Mouse (Mus musculus) cerebellum, postnatal 10 days (tissue): ENCODE results near the gene Selenbp2.
"Not testable (repeated sequence)": the region's sequence is repeated elsewhere in the genome, so short reads cannot be mapped to it uniquely, and the experiment has no call there.

Experiments used
- DNase-seq, 2 experiments: peaks; one replicate each; pipeline ENCODE4 v3.0.0; 2021; ENCODE audit warnings: mixed read lengths in 2 of 2

Selenbp2 gene

DNA sequence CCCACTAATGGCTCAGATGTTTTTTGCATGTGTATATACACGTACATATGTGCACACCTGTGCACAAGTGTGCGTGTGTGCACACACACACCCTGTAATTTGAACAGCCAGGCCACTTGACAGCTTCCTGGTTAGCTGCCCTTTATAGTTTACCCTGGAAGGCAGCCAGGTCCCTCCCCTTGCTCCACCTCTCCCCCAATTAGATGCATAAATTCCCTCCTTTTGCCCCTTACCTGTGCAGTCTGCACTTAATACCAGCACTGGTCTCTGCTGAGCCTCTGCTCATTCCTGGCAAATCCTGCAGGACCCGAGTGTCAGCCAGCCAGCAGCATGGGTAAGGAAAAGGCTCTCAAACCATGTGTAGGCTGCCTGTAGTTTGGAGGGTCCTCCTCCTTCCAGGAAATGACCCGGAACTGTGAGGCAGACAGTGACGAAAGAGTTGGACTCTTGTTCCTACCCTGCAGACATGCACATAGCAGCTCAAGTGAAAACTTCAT is at the start of gene Selenbp2:
Selenbp2 (plus strand) TSS at position 228 of the 497 bp plus-strand sequence.
- DNase-seq: no peak

DNA sequence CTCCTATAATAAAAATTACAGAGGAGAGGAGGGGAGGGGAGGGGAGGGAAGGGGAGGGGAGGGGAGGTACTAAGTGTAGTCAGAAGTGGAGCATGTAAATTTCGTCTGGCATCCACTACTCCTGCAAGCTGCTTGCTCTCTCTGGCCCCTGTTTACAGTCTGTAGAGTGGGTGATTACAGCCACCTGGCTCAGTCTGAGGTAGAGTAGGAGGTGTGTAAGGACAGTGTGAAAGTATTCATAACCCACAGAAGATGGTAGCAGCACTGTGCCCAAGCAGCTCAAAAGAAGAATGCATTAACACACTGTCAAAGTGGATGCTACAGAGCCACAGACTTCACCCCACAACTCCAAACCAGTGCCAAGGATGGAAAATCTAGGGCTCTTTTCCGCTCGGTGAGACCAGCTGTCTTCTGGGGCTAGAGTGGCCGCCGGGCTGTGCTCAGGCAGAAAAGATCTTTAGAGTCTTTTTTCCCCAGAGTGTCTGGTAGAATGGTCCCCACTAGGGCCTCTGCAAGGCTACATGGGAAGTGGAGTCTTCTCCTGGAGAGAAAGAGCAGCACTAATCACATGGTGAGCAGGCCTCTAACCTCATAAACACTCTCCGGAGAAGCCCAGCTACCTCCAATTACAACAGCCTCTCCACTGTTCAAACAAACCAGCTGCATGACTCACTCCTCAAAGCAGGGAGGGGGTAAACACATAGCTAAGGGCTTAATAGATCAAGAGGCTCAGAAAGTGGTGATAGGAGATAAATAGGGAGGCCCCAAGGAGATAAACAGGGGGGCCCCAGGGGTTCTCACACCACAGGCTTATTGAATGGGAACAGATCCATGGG is 44.4 kb upstream of the Selenbp2 start:
- peak; percentile 13 to 18 for DNase-seq

DNA sequence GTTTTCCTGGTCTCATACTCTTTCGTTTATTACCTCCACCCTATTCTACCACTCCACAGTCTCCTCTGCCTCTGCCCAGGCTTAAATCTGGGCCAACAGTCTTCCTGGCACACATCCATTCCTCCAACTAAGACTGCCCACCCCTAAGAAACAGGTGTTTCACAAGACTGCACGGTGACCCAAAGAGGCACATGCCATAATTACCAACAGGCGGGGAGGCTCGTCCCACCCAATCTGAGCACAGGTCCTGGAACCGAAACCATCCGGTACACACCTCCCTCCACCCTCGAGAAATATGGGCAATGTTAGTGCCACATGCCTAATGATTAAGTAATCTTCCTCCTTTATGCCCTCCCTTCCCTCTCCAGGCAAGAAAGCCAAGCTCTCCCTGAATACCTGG is 42.9 kb upstream of the Selenbp2 start:
- DNase-seq: peak; percentile 20 to 21

DNA sequence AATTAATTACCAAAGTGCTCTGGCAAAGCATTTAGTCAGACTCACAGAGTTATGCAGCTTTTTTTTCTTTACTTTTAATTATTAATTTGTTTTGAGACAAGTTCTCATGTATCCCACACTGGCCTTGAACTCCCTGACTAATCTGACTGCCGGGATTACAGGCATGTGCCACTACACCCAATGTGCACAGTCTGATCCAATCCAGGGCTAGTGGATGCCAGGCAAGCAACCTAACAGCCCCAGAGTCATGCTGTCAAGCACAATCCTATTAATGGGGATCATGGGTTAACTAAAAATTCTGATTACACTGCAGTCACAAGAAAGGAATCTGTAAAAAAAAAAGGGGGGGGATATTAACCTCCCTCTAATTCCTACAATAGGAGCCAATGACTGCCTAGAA is 39.4 kb upstream of the Selenbp2 start:
- DNase-seq: not testable (repeated sequence)

DNA sequence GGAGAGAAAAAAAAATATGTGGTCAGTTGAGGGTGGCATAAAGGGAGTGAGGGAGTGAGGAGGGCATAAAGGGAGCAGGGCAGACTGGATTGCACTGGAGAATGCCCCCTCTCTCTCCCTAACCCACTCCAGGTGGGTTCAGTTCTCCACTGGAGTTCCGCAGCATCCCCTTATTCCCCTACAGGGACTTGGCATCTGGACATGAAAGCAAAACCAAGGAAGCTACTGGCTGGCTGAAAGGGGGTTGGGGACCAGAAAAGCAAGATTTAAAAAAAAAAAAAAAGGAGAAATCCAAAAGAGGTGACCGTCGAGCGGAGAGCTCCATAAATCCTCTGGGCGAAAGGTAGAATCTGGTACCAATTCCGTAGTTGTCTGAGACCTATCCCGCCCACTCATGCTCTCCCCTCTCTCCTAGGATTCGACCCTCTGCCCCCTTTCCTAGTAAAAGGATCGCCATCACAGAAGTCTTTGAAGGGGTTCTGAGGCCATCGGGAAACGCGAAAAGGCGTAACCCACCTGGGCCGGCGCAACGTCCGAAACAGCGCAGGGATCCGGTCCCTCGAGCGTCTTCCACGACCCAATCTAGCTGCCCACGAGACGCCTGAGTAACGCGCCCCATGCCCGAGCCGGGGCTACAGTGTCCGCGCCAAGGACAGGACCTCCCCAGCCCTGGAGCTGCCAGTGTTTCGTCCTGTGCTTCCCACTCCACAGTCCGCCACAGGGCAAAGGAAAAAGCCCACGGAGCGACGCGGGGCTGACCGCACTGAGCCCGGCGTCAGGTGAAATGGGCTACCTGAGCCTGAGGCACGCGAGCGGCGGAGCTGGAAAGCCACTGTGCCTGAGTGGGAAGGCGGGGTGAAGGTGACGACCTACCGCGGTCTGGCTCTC is 35.3 kb upstream of the Selenbp2 start:
- DNase-seq: peak; percentile 14 to 21

DNA sequence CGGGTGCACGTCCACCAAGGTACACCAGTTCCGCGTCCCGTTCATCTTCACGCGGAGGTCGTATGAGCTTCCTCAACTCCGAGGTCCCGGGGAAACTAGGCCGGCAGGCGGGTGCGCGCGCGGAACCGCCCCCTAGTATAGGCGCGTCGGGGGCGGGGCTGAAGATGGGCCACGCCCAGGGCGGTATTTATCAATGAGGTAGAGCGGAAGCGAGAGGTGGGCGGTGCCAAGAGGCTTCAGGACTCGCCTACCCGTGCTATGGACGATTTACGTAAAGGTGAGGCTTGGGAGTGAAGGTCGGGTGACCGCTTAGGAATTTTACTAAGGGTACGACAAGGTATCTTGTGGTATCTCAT is 34.6 kb upstream of the Selenbp2 start, which contains the start of gene Tuft1:
Tuft1 (minus strand) TSS at position 133 of the 356 bp plus-strand sequence.
- DNase-seq: peak; percentile 76 to 81

DNA sequence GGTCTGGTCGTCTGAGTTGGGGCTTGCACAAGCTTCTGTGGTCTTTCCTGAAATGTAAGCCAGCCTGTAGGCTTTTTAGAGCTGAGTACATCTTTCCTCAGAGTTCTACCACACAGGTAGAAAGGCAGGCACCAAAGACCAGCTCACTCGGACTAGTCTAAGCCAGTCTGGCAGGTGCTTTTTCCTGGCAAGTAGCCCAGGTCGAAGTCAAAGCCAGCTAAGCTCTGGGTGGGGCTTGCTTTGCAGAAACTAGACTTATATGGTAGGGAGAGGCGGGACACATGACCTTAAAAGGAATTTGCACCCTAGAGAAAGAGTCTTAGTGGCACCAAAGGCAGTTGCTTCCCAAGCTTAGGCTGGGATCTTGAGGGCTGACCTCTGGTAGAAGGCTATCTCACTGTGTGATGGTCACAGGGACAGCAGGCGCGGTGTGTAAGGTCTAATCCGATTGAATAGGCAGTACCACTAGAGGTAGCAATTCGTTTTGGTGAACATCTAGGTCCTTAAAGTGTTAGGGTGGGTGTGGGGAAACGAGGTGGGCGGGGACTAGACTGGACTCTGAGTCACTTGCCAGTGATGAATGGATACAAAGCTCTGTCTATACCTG is 34.1 kb upstream of the Selenbp2 start:
- peak; percentile 11 to 32 for DNase-seq

DNA sequence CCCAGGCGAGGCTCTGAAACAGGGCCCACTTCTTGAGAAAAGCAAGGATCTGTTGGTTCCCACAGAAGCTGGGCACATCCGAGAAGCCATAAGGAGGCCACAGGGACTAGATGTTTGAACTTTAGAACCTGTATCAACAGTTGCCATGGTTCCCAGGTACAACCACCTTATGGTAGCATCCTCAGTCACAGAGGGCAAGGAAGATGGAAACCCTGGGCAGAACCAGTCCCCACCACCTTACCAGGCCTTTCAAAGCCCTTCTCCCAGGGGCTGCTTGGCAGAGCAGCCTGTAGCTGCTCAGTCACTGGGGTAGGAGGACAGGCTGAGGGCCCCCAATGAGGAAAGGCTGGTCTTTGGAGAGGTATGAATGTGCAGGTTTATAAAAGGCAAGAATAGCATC is 32.5 kb upstream of the Selenbp2 start:
- not testable (repeated sequence) for DNase-seq

DNA sequence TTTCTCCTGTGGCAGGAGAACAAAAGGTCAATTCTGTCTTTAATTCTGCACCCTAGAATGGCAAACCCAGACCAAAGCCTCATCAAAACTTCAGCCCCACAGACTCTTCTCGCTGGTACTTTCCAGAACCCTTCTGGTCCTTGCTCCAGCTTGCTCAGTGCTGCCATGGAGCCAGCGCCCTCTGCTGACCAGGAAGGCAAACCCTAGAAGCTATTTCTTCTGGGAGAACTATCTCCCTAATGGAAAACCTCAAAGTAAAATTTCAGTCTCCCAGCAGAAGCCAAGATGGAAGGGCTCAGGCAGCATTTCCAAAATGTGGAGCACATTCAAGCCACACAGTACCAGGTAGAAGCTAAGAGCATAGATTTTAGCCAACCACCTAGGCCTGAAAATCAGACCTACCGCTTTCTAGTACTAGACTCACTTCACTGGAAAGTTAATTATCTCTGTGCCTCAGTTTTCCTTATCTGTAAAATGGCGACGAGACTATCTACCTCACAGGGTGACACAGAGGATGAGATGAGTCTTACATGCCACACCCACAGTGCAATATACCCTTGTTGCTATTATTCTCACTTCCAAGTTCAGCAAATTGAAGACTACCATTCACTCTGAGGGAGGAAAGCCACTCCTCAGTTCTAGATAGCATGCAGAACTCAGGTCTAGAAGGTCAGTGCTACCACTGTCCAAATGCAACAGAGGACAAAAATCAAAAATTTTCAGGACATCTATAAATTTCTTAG is 28.1 kb upstream of the Selenbp2 start:
- DNase-seq: not testable (repeated sequence)

DNA sequence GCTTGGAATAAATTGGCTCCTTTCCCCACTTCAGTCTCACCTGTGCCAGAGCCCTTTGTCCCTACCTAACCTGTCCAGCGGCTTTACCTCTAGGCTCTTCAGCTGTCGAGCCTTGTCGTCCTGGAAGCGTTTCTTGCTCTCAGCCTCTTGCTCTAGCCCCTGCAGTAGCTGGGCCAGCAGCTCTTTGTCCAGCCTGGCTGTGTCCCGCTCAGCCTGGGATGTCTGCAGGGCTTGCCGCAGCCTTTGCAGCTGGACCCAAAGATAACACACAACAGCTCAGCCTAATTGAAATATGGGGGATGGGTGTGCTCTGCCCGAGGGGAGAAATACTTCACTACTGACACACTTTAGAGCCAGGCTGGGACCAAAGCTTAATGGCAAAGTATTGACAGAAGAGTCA is 27.5 kb upstream of the Selenbp2 start:
- not testable (repeated sequence) for DNase-seq

DNA sequence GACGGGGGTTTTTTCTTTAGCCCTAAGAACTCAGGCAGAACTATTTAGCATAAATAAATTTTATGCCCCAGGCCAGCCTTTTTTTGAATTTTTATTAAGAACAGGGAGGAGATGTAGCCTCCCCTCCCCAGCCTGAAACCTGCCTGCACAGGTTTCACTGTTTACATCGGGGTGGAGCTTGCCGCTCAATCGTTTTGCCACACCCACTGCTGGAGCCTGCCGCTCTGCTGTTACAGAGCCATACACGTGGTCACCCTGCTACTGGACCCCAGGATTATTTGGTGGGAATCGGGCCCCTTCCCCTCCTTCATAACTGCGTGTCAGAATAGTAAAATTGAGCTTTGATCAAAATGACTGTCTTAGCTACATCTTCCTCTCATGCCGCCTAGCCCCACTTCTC is 18.3 kb upstream of the Selenbp2 start:
- not testable (repeated sequence) for DNase-seq

DNA sequence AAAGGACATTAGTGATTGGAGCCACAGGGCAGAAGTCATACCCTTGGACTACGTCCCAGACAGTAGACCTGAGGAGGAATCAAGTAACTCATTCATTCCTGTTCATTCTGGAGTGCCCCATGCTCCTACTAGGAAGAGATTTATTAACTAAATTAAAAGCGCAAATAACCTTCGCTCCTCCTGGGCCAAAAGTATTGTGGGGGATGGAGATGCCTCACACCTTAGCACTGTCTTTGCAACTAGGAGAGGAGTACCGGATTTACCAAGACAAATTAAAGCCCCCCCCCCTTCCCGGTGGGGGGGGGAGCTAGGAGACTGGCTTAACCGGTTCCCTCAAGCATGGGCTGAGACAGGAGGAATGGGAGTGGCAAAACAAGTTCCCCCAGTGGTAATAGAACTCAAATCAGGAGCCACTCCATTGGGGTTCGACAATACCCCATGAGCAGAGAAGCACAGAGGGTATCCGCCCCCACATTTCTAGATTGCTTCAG is 14.0 kb upstream of the Selenbp2 start:
- no peak for DNase-seq

DNA sequence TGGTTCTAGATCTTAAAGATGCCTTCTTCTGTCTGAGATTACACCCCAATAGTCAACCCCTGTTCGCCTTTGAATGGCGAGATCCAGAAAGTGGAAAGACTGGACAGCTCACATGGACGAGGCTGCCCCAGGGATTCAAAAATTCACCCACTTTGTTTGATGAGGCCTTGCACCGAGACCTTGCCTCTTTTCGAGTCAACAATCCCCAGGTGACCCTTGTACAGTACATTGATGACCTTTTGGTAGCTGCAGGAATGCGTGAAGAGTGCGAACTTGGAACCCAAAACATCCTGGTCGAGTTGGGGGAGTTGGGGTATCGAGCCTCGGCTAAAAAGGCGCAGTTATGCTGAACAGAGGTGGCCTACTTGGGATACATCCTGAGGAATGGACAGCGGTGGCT is 13.3 kb upstream of the Selenbp2 start:
- not testable (repeated sequence) for DNase-seq

DNA sequence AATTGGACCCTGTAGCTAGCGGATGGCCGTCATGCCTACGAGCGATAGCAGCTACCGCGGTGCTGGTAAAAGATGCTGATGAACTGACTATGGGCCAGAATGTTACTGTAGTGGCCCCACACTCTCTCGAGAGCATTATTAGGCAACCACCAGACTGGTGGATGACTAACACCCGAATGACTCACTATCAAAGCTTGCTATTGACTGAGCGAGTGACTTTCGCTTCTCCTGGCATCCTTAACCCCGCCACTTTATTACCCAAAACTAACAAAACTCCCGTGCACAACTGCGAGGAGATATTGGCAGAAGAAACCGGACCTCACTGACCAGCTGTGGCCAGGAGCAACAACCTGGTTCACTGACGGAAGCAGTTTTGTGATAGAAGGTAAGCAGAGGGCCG is 12.6 kb upstream of the Selenbp2 start:
- DNase-seq: no peak

DNA sequence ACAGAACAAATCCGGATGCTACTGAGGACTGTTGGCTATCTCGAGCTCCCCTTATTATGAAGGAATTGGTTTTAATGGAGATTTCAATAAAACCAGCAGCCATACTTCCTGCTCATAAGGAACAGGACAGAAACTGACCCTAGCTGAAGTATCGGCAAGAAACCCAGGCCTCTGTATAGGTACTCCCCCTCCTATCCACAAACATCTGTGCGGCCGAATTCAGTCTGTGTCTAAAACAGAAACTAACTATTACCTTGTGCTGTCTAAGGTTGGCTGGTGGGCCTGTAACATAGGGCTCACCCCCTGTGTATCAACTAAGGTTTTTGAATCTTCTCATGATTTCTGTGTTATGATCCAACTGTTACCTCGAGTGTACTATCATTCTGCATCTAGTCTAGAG is 9.7 kb upstream of the Selenbp2 start:
- no peak for DNase-seq

DNA sequence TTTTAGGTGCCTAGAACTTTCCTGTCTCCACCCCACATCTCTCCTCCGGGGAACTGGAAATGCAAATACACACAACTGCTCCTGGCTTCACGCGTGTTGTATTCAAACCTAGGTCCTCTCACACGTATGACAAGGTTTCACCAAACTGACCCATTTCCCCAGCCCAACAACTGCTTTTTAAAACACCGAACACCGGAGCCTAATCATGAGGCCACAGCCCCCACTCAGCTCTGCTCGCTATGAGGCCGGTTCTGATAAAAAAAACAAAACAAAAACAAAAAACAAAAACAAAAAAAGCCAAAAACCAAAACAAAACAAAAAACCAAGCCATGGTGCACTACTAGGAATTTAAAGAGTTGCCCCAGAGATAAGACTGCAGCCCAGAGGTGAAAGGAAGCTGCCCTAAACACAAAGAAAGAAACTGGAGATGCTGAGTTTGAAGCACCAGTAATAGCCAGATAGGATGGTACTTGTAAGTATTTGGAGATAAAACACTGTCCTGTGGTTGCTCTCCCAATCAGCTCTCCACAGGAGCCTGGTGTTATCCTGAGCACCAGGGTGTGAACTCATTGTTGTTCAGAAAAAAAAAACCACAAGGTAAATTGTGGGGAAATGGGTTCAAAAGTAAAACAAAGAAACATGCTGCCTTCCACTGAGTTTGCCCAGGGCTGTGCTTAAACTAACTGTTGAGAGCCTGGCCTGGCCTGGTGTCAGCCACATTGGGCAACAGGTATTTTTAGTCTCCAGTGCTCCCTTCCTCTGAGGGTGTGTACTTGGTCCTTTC is 7.2 kb upstream of the Selenbp2 start:
- not testable (repeated sequence) for DNase-seq

DNA sequence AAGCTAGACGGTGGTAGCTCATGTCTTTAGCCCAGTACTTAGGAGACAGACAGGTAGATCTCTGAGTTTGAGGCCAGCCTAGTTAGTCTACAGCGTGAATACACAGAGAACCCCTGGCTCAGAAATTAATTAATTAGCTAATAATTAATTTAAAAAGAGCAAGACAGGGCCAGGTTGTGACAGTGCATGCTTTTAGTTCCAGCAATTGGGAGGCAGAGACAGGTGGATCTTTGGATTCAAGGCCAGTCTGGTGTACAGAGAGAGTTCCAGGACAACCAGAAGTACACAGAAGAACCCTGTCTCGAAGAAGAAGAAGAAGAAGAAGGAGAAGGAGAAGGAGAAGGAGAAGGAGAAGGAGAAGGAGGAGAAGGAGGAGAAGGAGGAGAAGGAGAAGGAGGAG is 4.7 kb upstream of the Selenbp2 start:
- not testable (repeated sequence) for DNase-seq

DNA sequence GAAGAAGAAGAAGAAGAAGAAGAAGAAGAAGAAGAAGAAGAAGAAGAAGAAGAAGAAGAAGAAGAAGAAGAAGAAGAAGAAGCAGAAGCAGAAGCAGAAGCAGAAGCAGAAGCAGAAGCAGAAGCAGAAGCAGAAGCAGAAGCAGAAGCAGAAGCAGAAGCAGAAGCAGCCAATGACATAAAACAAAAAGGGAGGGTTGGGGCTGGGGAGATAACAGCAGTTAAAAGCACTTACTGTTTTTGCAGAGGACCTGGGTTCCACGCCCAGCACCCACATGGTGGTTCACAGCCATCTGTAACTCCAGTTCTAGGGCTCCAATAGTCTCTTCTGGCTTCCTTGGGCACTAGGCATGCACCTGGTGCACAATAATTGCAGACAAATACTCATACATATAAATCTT is 4.2 kb upstream of the Selenbp2 start:
- not testable (repeated sequence) for DNase-seq

DNA sequence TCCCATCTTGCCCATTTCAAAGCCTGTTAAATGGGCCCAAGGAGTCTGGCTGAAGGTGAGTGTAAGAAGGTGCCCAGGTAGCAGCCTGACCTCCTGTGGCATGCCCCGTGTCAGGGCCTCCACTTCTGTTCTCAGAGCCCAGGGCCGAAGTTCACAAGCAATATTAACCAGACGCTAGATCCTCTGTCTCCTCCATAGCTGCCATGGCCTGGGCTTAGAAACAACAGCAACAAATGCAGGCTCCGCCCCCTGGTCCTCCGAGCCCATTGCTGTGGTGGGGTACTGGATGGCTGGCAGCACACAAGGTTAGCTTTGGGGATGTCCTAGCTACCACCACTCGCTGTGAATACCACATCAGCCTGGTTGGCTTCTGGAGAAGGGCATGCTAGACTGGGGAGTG is 3.2 kb upstream of the Selenbp2 start:
- not testable (repeated sequence) for DNase-seq

DNA sequence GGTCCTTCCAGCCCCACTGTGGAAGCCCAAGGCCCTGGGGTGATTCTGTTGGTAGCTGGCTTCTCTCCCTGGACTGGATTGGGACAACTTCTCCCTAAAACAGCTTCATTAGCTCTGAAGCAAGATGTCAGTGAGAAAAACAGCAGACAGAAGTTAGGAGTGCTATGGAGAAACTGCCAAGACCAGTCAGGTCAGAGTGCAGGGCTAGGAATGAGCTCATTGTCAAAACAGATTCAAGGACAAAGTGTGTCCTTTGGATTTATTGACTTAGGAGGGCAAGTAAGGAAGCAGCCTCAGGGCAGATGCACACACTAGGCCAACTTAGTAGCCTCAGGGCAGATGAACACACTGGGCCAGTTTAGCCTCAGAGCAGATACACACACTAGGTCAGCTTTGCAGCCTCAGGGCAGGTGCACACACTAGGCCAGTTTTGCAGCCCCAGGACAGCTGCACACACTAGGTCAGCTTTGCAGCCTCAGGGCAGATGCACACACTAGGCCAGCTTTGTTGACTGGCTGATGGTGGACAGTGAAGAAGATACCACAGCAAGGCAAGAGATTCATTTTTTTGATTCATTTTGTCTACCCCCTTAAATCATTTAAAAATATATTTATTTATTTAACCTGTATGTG is 2.6 kb upstream of the Selenbp2 start:
- no peak for DNase-seq

DNA sequence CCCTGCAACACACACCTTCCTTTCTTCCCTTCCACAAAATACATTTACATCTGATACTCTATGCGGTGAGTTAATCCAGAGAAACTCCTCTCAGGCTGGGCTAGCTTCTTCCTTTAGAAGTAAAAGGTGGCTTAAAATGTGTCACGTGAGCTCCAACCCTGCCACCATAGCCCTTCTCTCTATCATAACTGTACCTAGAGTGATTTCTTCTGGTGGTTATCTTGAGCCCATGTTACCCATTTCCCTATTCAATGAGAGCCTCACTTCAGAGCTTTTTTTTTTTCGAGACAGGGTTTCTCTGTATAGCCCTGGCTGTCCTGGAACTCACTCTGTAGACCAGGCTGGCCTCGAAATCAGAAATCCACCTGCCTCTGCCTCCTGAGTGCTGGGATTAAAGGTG is 1.7 kb upstream of the Selenbp2 start:
- DNase-seq: not testable (repeated sequence)
